Mouse (Mus musculus) left cerebral cortex, postnatal 14 days (tissue): ENCODE results near the gene Grhpr. TPM values are rescaled to one million over a fixed set of nuclear protein-coding genes. Genes with fewer than 3 reads are reported as not detected.
"Not testable (repeated sequence)": the region's sequence is repeated elsewhere in the genome, so short reads cannot be mapped to it uniquely, and the experiment has no call there.

Source experiments
- DNase-seq, 2 experiments: peaks; one replicate each; pipeline ENCODE4 v3.0.0; 2021 to 2022; ENCODE audit warnings: low spot score in 2 of 2, mixed read lengths in 1 of 2
- intact Hi-C: fragments of 180-260 bp; cut with DNase I; formaldehyde crosslinking; loops from one replicate; pipeline ENCODE4 v1.15.1; 2025
- long read RNA-seq, 2 experiments: library from polyadenylated mRNA; stranded (forward); transcript quantifications; one replicate each; pipeline ENCODE4 v2.0.0; 2021
- total RNA-seq, 2 experiments: library from RNA; stranded (reverse); gene quantifications; 2 replicates each; pipeline ENCODE4 v1.2.3; 2021

Grhpr gene
- 10 to 100 TPM; 13.7 to 17.2 TPM for total RNA-seq
- long read RNA-seq, experiment 1, transcript Grhpr-201 (9 exons, 1,280 nt): major isoform, 12 of 16 reads
- long read RNA-seq, experiment 1, partial matches to known transcripts: 1 of 16 reads
- long read RNA-seq, experiment 1, other reads (novel, unspliced or antisense): 3 of 16 reads
- long read RNA-seq, experiment 2, transcript Grhpr-201 (9 exons, 1,280 nt): major isoform, 9 of 9 reads
- long read RNA-seq, experiment 2, partial matches to known transcripts: 0 of 9 reads
- long read RNA-seq, experiment 2, other reads (novel, unspliced or antisense): 0 of 9 reads

DNA sequence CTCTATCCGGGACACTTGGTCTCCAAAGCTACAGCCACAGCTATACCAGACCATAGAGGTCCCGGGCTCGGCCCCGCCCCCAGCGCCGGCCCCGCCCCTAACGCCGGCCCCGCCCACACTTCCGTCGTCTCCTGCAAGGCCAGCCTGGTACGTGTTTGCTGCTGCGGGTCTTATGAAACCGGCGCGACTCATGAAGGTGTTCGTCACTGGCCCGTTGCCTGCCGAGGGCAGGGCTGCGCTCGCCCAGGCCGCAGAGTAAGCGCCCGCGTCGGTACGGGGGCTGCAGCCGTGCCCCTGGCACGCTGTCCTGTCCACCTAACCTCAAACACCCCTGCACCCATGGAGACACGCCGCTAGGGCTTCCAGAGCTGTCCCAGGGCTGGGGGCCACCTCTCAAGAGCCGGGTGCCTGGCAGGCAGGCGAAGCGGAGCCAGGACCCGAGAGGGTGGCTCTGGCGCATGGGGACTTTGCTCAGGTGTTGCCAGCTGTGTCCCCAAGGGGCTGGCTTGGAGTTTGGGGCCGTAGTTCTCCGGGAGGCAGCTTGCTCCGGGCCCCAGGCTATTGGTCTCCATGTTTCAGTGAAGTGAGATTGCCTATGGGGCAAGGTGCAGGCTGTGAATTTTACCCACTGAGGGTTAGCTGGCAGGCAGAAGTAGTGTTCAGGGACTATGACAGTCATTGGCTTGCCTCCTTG lies at the start of gene Grhpr:
TSS of gene Grhpr (plus strand) at position 116 of the 694 bp plus-strand sequence.
- peak; percentile 58 to 63 for DNase-seq
- intact Hi-C loops: no loop called here

DNA sequence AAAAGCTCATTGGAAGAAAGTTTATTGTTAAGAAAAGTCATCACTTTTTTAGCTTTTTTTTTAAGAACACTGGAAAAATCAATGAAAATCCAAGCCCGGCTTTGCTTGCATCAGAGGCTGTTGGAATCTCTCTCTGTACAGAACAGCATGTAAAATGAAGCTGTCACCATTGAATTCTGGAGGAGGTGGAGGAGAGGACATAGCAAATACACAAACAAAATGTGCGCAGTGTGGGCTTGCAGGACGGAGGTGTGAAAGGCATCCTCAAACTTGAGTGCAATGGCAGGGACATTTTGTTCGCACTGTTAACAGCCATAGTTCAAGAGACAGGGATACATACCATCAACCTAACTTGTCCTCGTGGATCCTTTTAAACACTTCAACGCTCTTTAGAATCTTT lies 49.5 kb upstream of the Grhpr start:
- no peak for DNase-seq
- intact Hi-C loops: no loop called here

- DNase-seq: no peak
- intact Hi-C loops: no loop called here
These were observed 42.5 kb upstream of the Grhpr start for GRCm38 (mm10) chr4:44938359-44939340.

GRCm38 (mm10) chr4:44939576-44940249 lies 41.5 kb upstream of the Grhpr start:
- intact Hi-C loops: no loop called here
- no peak for DNase-seq

GRCm38 (mm10) chr4:44940286-44940685 lies 40.9 kb upstream of the Grhpr start:
- intact Hi-C loops: no loop called here
- no peak for DNase-seq

DNA sequence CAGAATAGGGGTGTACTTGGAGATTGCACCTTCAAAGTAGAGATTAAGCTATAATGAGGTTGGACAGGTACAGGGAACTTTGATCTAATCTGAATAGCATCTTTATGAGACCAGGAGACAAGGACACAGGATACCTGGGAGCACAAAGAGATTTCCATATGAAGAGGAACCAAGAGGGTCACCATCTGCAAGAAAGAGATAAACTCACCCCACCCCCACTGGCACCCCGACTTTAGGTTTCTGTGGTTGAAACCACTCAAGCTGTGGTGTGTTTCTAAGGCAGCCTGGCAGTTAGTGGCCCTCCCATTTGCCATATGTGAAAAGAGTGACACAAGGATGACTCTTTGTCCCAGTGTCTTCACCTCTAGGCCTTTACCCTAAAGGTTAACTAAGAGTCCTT lies 39.0 kb upstream of the Grhpr start:
- no peak for DNase-seq
- intact Hi-C loops: no loop called here

GRCm38 (mm10) chr4:44943480-44943879 lies 37.7 kb upstream of the Grhpr start:
- intact Hi-C loops: no loop called here
- no peak for DNase-seq

- intact Hi-C loops: no loop called here
- DNase-seq: no peak
These were observed 36.6 kb upstream of the Grhpr start for GRCm38 (mm10) chr4:44944426-44945075.

- DNase-seq, intact Hi-C loops: not testable (repeated sequence)
These were observed 35.1 kb upstream of the Grhpr start for GRCm38 (mm10) chr4:44946126-44946525.

- no peak for DNase-seq
- intact Hi-C loops: no loop called here
These were observed 33.7 kb upstream of the Grhpr start for GRCm38 (mm10) chr4:44947464-44947863.

- DNase-seq: no peak
- intact Hi-C loops: no loop called here
These were observed 32.9 kb upstream of the Grhpr start for GRCm38 (mm10) chr4:44948314-44948713.

GRCm38 (mm10) chr4:44953041-44953440 lies 28.2 kb upstream of the Grhpr start:
- no peak for DNase-seq
- intact Hi-C loops: no loop called here

DNA sequence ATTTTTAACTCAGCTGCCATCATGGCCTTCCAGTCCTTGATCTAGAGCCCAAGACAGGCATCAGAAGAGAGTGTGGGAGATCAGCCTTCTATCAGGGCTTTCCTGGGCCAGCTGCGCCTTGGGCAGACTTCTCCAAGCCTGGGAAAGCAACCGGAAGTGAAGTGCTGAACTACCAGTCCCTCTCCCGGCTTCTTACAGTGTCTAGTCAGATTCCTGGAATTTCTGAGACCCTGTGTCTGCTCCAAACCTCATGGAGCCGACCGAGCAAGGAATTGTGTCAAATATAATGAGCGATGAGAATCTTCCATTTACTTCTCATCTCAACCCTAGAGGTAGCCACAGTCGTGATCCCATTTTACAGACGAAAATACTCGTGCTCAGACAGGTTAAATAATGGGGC lies 22.4 kb upstream of the Grhpr start:
- intact Hi-C loops: no loop called here
- DNase-seq: no peak

- intact Hi-C loops: no loop called here
- no peak for DNase-seq
These were observed 22.0 kb upstream of the Grhpr start for GRCm38 (mm10) chr4:44959220-44959619.

DNA sequence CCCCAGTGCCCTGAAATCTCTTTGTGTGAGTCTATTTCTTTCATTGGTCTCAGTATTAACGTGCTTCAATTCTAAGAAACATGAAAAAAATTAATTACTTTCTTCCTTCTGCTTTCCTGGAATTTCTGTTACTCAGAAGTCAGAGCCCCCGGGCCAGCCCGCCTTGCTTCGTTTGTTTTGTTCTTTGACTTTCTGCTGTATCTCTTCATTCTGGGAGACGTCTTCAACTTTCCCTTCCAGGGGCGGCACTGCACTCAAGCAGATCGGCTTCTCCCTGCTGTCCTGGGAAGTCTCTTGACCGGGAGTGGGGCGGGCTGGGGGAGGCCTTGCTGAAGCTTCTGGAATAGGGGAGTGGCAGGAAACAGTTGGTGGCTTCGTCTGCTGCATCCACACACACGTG lies 18.0 kb upstream of the Grhpr start:
- DNase-seq: no peak
- intact Hi-C loops: no loop called here

DNA sequence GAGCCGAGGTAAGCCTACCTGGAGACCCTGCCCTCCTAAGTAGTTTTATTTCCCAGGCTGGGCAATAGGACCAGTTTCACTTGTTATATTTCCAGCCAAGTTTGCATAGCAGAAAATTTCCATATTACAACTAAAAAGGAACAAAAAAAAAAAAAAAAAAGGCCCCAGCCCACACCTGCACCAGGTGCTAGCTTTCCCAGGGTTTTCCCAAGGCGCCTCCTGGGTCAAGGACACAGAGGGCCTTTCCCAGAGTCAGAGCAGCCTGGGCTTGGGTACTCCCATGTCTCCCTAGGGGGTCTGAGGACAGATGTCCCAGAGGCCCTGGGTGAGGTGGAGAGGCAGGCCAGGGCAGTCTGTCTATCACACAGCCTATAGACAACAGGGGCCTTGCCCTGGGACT lies 16.0 kb upstream of the Grhpr start:
- no peak for DNase-seq
- intact Hi-C loops: no loop called here

DNA sequence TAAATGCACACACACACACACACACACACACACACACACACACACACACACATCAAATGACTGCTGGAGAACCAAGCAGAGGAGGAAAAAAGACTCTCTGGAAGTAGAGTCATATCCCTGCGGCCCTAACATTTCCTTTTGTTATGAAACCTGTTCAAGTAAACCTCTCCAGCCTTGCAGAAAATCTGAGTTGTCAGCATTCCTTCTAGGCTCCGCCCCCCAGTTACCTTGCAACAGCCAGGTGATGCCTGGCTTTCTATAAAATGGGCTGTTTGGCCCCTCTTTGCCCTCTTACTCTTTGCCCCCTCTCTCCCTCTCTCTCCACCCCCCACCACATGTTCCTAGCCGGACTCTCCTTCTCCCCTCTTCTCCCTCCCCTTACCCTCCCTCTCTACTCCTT lies 15.5 kb upstream of the Grhpr start:
- intact Hi-C loops: no loop called here
- DNase-seq: no peak

DNA sequence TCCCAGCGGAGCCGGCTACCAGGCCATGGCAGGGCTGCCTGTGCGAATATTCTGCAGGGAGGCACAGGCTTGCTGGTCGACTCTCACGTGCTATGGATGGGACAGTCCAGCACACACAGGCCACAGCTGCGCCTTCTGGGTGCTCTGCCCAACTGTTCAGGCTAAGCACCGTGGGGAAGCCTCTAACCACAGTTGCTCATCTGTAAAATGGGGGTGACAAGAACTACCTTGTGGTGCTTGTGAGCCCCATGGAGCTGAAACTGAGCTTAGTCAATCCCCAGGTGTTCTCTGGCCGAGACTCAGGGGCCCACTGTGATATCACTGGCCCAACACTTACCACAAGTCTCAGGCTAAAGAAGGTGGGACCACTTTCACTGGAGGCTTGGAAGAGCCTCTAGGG lies 13.8 kb upstream of the Grhpr start:
- intact Hi-C loops: no loop called here
- DNase-seq: no peak

DNA sequence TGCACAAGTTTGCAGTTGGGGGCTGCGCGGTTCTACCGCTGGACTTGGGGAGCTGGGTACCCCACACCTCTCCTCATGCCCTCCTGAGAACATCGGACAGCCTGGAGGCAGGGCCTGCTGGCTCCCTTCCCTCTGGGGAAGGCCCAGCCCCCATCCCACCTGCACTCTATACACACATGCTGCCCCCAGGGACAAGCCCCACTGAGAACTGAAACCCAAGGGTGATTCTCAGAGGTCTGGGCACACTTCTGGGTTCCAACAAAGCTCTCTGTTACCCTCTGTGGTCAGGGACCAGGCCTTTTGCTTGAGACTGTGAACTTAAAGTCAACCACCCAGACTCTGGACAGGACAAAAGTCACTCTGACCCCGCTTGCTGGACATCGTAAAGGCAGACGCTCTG lies 11.1 kb upstream of the Grhpr start:
- intact Hi-C loops: loop anchor here (5.0 kb wide), 1 partner anchor 42 kb away; the partner anchor contains the start of gene Zbtb5

More for the DNA sequence above, 11.1 kb upstream of the Grhpr start:
- DNase-seq: no peak
